Mouse (Mus musculus): ENCODE data around the gene Chrna10.
A peak's percentile ranks its signal among the peaks of the same experiment; 100 is the strongest.

Gene Chrna10

DNA sequence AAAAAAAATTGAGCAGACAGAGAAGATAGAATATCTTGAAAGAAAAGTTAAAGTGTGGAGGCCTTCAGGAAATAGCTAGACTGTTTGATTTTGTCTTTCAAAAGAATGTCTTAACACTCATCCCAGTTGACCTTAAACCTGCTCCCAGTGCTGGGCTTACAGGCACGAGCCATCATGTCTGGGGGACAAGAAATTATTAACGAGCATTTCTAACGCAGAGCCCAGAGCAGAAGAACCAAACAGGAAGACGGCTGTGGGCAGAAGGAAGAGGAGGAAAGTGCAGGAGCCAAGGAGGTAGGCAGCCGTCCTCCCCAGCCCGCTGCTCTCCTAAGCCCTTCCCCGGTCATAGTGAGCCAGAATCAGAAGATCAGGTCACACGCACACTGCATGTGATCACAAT is 36.3 kb downstream of the Chrna10 start:
- peak; percentile 12 for DNase-seq

DNA sequence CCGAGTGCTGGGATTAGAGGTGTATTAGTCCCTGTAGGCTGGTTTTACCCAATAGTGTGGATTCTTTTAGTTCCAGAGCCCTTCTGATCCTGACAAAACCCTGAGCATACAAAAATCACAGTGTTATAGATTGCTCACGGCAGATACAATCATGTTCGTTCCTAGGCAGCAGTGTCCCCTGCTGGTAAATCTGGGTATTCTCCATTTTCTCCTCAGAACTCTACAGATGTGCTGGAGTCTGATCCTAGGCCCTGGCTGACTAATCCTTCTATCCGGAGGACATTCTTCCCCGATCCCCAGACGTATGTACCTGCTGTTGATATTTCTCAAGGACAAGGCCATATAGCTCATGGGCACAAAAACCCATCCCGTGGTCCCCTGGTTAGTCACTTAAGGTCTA is 38.1 kb downstream of the Chrna10 start:
- DNase-seq = peak; percentile 31

DNA sequence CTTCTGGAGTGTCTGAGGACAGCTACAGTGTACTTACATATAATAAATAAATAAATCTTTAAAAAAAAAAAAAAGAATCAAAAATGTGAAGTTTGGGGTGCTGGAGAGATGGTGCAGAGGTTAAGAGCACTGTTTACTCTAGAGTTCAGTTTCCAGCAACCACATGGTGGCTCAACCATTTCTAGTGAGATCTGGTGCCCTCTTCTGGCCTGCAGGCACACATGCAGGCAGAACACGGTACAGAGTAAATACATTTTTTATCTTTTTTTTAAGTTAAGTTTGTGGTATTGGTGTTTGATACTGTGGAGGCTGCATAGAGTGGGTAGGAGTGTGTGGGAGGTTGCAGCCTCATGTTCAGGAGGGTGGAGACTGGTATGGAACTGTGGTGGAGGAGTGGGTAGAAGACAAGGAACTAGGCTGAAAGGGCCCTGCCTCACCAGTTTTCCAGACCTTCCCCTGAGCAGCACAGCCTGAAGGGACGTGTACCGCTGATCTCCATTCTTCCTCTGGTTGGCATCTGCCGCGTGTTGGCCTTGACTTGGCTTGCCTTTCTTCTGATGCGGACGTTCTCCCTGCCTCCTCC is 39.8 kb downstream of the Chrna10 start:
- DNase-seq = no peak

DNA sequence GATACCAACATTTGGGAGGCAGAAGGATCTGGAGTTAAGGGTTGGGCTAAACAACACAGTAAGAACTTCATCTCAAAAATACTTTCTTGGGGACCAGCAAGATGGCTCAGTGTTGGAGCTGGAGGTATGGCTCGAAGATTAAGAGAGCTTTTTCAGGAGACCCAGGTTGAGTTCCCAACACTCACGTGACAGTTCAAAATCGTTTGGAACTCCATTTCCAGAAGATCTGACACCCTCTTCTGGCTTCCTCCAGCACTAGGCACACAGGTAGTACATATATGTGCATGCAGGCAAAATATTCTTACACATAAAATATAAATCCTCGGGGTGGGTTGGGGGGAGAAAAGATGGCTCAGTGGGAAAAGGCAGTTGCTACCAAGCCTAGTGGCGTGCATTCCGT is 50.3 kb downstream of the Chrna10 start:
- no peak for DNase-seq

DNA sequence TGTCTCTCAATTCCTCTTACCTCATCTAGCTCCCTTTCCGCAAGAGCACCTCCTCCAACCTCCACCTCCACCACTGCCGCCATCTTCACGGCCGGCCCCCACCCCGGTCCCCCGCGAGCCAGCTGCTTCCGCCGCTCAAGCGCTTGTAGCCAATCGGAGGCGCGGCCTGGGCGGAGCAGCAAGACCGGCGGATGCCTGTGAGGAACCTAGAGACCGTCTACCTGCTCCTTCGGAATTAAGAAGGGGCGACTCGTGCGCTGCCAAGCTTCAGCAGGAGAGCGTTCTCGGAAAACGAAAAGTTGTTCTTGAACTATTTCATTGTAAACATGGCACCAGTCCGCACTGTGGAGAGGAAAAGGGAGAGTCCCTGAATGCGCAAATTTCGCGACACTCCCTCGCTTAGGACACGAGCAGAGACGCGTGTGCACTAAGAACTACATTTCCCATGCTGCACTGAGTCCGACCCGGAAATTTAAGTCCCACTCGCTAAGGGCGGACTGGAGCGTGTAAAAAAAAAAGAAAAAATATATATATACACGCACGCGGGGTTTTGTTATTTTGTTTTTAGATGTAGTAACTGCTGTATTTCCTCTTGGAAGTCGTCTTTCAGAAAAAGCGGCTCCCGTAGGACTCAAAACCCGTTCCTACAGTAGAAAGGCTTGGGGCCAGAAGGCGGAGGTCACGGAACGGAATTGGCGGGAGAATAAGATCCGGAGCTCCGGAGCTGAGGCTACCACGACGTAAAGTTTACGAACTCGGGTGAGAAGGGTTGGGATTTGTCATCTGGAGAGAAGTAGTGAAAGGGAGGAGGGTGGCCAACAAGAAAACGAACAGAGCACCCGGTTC is 51.4 kb downstream of the Chrna10 start, which contains the start of the genes Rnf121, Xndc1 and Xntrpc:
Rnf121 (minus strand) TSS at position 424 of the 846 bp plus-strand sequence.
Xndc1 (plus strand) TSS at position 466 of the 846 bp plus-strand sequence.
Xntrpc (plus strand) TSS at position 668 of the 846 bp plus-strand sequence.
- DNase-seq = peak; percentile 94

DNA sequence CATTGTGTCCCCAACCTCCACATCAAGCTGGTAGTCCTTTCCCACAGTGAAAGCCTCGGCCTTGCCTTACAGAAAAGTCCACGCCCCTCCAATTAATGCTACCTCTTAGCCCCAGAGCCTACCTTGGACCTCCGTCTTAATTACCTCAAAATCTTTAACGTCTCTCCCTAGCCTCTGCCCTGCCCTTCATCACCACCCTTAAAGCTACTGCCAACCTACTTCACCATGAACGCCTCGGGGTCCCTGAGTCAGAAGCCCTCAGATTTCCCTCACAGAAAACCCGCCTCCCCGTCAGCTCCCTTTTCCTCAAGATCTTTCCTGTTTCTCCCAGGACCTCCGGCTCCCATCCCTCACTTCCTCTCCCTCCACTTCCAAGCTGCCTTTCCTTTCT is 52.0 kb downstream of the Chrna10 start:
- no peak for DNase-seq

DNA sequence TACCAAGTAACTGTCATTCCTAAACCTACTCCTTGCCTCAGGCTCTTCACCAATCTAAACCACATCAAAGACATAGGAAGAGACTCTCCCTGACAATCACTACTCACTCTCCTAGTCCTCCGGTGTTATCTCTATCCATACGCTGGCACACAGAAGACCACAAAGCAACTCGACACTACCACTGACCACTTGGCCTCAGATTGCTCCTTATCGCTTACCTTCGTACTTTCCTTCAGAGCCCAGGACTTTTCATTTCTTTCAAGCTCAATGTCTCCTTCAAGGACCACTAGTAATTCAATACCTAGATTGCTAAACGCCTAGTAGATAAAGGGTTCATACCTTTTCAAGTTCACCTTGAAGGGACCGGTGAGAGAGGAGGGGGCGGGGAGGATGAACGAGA is 52.7 kb downstream of the Chrna10 start:
- no peak for DNase-seq

DNA sequence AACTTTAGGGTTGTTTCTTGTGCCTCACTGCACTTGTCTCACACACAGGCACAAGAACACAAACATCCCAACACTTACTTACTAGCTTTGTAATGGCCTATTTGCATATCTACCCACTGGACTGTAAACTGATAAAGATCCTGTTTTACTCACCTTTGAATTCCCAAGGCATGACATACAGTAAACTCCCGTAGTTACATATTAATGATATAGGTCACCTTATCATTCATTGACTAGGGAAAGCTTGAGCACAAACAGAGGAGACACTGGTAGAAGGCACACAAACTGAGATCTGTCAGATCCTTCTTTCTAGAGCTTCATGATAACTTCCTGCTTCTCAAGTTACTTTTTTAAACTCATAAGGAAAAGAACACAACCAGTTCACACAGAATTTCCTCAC is 54.4 kb downstream of the Chrna10 start:
- no peak for DNase-seq

DNA sequence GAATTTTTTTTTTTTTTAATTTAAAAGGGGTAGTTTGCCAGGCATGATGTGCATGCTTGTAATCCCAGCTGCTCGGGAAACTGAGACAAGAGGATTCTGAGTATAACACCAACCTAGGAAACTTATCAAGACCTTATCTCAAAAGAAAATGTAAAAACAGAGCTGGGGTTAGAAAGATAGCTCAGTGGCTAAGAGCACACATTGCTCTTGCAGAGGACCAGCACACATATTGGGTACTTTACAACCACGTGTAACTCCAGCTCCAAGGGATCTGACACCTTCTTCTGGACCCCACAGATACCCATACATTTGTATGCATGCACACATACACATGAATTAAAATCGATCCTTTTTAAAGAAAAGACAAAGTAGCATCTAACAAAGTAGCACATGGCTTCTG is 55.3 kb downstream of the Chrna10 start:
- DNase-seq = no peak
